Mouse (Mus musculus) heart, postnatal 10 days (tissue): Measurements from ENCODE around the gene Zfp429. TPM values are rescaled to one million over a fixed set of nuclear protein-coding genes. Genes with fewer than 3 reads are reported as not detected.
A peak's percentile ranks its signal among the peaks of the same experiment; 100 is the strongest.
"Not testable (repeated sequence)": the region's sequence is repeated elsewhere in the genome, so short reads cannot be mapped to it uniquely, and the experiment has no call there.

Experiments
- DNase-seq, 2 experiments: peaks; one replicate each; pipeline ENCODE4 v3.0.0; 2021
- intact Hi-C: fragments of 180-260 bp; cut with DNase I; formaldehyde crosslinking; loops from one replicate; pipeline ENCODE4 v1.15.1; 2025
- total RNA-seq, 2 experiments: library from RNA; stranded (reverse); gene quantifications; 2 replicates each; pipeline ENCODE4 v1.2.3; 2021

Gene Zfp429
- total RNA-seq, result 1 to 10 TPM; 1.5 to 2.3 TPM

GRCm38 (mm10) chr13:67399183-67399903 lies at the start of gene Zfp429:
Gene Zfp429 (minus strand): TSS chr13:67399819.
- intact Hi-C loops, result not testable (repeated sequence)
- DNase-seq, result peak; percentile 78 to 80

- DNase-seq, result not testable (repeated sequence)
Measured at GRCm38 (mm10) chr13:67437095-67437494, 37.5 kb upstream of the Zfp429 start.

GRCm38 (mm10) chr13:67428116-67428515 lies 28.5 kb upstream of the Zfp429 start:
- intact Hi-C loops, result no loop called here
- DNase-seq, result no peak

More at GRCm38 (mm10) chr13:67437095-67437494, 37.5 kb upstream of the Zfp429 start:
- intact Hi-C loops, result not testable (repeated sequence)

GRCm38 (mm10) chr13:67425699-67426098 lies 26.1 kb upstream of the Zfp429 start:
- intact Hi-C loops, DNase-seq: not testable (repeated sequence)

- intact Hi-C loops, DNase-seq: not testable (repeated sequence)
Measured at GRCm38 (mm10) chr13:67422532-67422931, 22.9 kb upstream of the Zfp429 start.

- intact Hi-C loops, result no loop called here
- DNase-seq, result peak; percentile 20 to 33
Measured at GRCm38 (mm10) chr13:67421207-67421857, 21.7 kb upstream of the Zfp429 start, which contains the start of gene Zfp459. Gene Zfp459 (minus strand): TSS chr13:67421418.

- intact Hi-C loops, result no loop called here
- peak in 1 of 2 experiments; percentile 1 for DNase-seq
Measured at GRCm38 (mm10) chr13:67420558-67421206, 21.1 kb upstream of the Zfp429 start.

- no peak for DNase-seq
- intact Hi-C loops, result no loop called here
Measured at GRCm38 (mm10) chr13:67416811-67417210, 17.2 kb upstream of the Zfp429 start.

GRCm38 (mm10) chr13:67415759-67416158 lies 16.1 kb upstream of the Zfp429 start:
- intact Hi-C loops, result no loop called here
- no peak for DNase-seq

- intact Hi-C loops, result loop anchor here (5.0 kb wide), 1 partner anchor 429 kb away; no protein-coding TSS in a partner anchor
- DNase-seq, result peak in 1 of 2 experiments; percentile 2
Measured at GRCm38 (mm10) chr13:67413634-67414033, 14.0 kb upstream of the Zfp429 start.

- DNase-seq, intact Hi-C loops: not testable (repeated sequence)
Measured at GRCm38 (mm10) chr13:67376255-67376654, 23.4 kb downstream of the Zfp429 start.

GRCm38 (mm10) chr13:67375050-67375911 lies 24.3 kb downstream of the Zfp429 start, which contains the start of the genes Gm28041 and Zfp456:
Gene Gm28041 (minus strand): TSS chr13:67375733.
Gene Zfp456 (minus strand): TSS chr13:67375810.
- intact Hi-C loops, result not testable (repeated sequence)
- peak; percentile 78 to 80 for DNase-seq

GRCm38 (mm10) chr13:67360131-67360744 lies 39.4 kb downstream of the Zfp429 start, which contains the start of the genes Gm28044 and Zfp953:
Gene Gm28044 (minus strand): TSS chr13:67360536.
Gene Zfp953 (minus strand): TSS chr13:67360605.
- peak; percentile 93 to 95 for DNase-seq
- intact Hi-C loops, result loop anchor here (2.0 kb wide), 1 partner anchor 27 kb away; the partner anchor contains the start of gene Zfp595

GRCm38 (mm10) chr13:67351854-67352253 lies 47.8 kb downstream of the Zfp429 start:
- DNase-seq, result no peak
- intact Hi-C loops, result no loop called here

GRCm38 (mm10) chr13:67343422-67343821 lies 56.2 kb downstream of the Zfp429 start:
- intact Hi-C loops, result no loop called here
- no peak for DNase-seq
